Mouse (Mus musculus): ENCODE data around the gene Chrm3. TPM values are rescaled to one million over a fixed set of nuclear protein-coding genes. Genes with fewer than 3 reads are reported as not detected.

Chrm3 gene
- polyA plus RNA-seq, 1 experiment = not detected

DNA sequence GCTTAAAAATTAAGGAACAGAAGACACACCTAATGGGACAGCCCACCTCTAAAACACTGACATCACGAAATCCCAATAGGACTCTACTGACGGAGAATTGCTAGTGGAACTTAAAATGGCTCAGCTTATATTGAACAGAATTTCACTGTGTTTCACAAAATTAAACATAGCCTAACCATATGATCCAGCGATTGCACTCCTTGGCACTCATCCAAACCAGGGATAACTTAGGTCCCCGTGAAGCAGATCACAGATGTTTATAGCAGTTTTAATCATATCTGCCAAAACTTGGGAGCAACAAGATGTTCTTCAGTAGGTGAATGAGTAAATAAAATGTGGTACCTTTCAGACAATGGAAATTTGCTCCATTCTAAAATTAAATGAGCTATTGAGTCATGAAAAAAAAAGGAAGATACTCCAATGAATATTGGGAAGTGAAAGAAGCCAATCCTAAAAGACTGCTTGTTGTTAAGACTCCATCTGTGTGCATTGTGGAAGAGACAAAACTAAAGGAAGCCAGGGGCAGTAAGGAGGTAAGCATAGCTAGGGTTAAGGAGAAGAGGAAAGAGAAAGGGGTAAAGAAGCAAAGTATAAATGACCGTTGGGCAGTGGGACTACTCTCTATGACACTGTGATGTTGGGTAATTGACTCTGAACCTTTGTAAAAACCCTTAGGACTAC, 109.0 kb downstream of the Chrm3 start:
- no peak for TF ChIP-seq MYOG (IDR thresholded peaks at IDR 0.05; ENCODE audit: control insufficient read depth, extremely low read depth, insufficient read length)
- TF ChIP-seq CEBPB (IDR thresholded peaks at IDR 0.05; ENCODE audit: low read depth) = no peak
- no peak for TF ChIP-seq CTCF (IDR thresholded peaks at IDR 0.05; ENCODE audit: control insufficient read depth, insufficient read depth, insufficient read length)
- no peak for TF ChIP-seq MAX (IDR thresholded peaks at IDR 0.05)
- no peak for TF ChIP-seq MYOD1 (IDR thresholded peaks at IDR 0.05; ENCODE audit: control insufficient read depth, insufficient read length, low read depth)
- no peak for TF ChIP-seq USF1 (IDR thresholded peaks at IDR 0.05; ENCODE audit: low read depth)
- TF ChIP-seq FOSL1 (IDR thresholded peaks at IDR 0.05; ENCODE audit: insufficient read depth, low read length, poor library complexity, severe bottlenecking) = no peak
- Histone ChIP-seq H3K36me3 (ENCODE audit: control insufficient read depth, insufficient read depth) (no peaks in the 10 kb centered on the region), H3K79me2 (ENCODE audit: control insufficient read depth, insufficient read depth) (no peaks in the 10 kb centered on the region), H3K27me3 (ENCODE audit: control insufficient read depth, insufficient read depth, insufficient read length) (no peaks in the 10 kb centered on the region), H3K79me3 (ENCODE audit: low read depth) (no peaks in the 10 kb centered on the region), H3ac (ENCODE audit: control insufficient read depth, insufficient read length, low read depth) (no peak overlapping the region), H3K4me3 (ENCODE audit: insufficient read depth, poor library complexity, severe bottlenecking) (no peak overlapping the region)

DNA sequence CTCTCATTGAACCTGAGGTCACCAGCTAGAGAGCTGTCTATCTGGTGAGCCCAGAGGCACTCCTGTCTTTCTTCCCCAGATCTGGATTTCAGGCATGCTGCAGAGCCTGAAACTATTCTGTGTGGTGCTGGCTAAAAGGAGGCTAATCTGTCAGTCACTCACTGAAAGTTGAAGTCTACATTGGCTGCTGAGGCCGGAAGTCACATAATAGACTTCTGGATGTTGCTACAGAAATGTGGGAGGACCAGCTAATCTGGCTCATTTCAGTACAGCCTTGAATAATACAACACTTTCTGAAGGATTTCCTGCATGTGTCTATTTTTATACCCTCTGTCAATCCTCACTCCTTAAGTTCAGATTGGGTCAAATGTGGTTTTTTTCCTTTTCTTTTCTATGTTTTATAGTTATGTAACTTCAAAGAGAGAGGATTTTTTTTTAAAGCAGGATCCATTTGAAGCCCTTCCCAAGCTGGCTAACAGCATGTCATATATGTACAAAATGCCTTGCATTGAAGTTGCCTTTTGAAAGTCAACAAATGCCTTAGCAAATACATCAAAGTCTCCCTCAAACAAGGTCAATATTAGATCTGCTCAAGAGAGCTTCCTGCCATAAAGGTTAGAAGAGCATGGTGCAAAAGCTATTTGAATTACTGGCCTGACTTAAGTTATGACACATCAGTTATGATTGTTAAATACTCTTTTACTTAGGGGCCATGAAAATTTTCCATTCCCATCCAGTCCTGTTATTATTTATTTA, 116.2 kb downstream of the Chrm3 start:
- Histone ChIP-seq H3K36me3 (ENCODE audit: control insufficient read depth, insufficient read depth) (no peaks in the 10 kb centered on the region), H3K79me3 (ENCODE audit: low read depth) (no peaks in the 10 kb centered on the region), H3K79me2 (ENCODE audit: control insufficient read depth, insufficient read depth) (no peaks in the 10 kb centered on the region), H3K4me3 (ENCODE audit: insufficient read depth, poor library complexity, severe bottlenecking) (no peak overlapping the region), H3ac (ENCODE audit: control insufficient read depth, insufficient read length, low read depth) (no peak overlapping the region), H3K27me3 (ENCODE audit: control insufficient read depth, insufficient read depth, insufficient read length) (no peaks in the 10 kb centered on the region)
- TF ChIP-seq CTCF (IDR thresholded peaks at IDR 0.05; ENCODE audit: control insufficient read depth, insufficient read depth, insufficient read length) = no peak
- no peak for TF ChIP-seq CEBPB (IDR thresholded peaks at IDR 0.05; ENCODE audit: low read depth)
- no peak for TF ChIP-seq MAX (IDR thresholded peaks at IDR 0.05)
- TF ChIP-seq FOSL1 (IDR thresholded peaks at IDR 0.05; ENCODE audit: insufficient read depth, low read length, poor library complexity, severe bottlenecking) = no peak
- TF ChIP-seq MYOG (IDR thresholded peaks at IDR 0.05; ENCODE audit: control insufficient read depth, extremely low read depth, insufficient read length) = no peak
- TF ChIP-seq MYOD1 (IDR thresholded peaks at IDR 0.05; ENCODE audit: control insufficient read depth, insufficient read length, low read depth) = no peak
- no peak for TF ChIP-seq USF1 (IDR thresholded peaks at IDR 0.05; ENCODE audit: low read depth)

DNA sequence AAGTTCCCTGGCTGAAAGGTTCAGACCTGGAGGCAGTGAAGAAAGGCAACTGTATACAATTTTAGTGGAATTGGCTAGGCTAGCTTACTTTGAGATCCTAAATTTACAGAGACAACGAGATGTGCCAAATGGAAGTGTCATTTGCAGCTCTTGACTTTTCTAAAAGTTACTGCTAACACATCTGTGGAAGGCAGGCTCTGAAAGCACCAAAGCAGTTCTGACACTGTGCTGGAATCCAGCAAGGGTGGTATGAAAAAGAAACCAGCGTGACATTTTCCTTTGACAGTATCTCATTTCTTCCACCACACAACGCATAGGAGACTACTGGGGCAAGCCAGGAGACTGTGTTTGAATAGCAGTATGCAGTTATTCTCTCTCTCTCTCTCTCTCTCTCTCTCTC, 120.4 kb downstream of the Chrm3 start:
- H3K79me3 ChIP-seq (ENCODE audit: low read depth) = no peaks in the 10 kb centered on the region
- TF ChIP-seq CEBPB (IDR thresholded peaks at IDR 0.05; ENCODE audit: low read depth) = no peak
- no peak for TF ChIP-seq FOSL1 (IDR thresholded peaks at IDR 0.05; ENCODE audit: insufficient read depth, low read length, poor library complexity, severe bottlenecking)
- no peak for TF ChIP-seq CTCF (IDR thresholded peaks at IDR 0.05; ENCODE audit: control insufficient read depth, insufficient read depth, insufficient read length)
- no peak for TF ChIP-seq MYOG (IDR thresholded peaks at IDR 0.05; ENCODE audit: control insufficient read depth, extremely low read depth, insufficient read length)
- no peak for TF ChIP-seq USF1 (IDR thresholded peaks at IDR 0.05; ENCODE audit: low read depth)
- no peak for TF ChIP-seq MYOD1 (IDR thresholded peaks at IDR 0.05; ENCODE audit: control insufficient read depth, insufficient read length, low read depth)
- no peak for TF ChIP-seq MAX (IDR thresholded peaks at IDR 0.05)
- H3K27me3 ChIP-seq (ENCODE audit: control insufficient read depth, insufficient read depth, insufficient read length) = no peaks in the 10 kb centered on the region
- no peak overlapping the region for H3K4me3 ChIP-seq (ENCODE audit: insufficient read depth, poor library complexity, severe bottlenecking)
- H3K36me3 ChIP-seq (ENCODE audit: control insufficient read depth, insufficient read depth) = no peaks in the 10 kb centered on the region
- no peaks in the 10 kb centered on the region for H3K79me2 ChIP-seq (ENCODE audit: control insufficient read depth, insufficient read depth)
- H3ac ChIP-seq (ENCODE audit: control insufficient read depth, insufficient read length, low read depth) = no peak overlapping the region

DNA sequence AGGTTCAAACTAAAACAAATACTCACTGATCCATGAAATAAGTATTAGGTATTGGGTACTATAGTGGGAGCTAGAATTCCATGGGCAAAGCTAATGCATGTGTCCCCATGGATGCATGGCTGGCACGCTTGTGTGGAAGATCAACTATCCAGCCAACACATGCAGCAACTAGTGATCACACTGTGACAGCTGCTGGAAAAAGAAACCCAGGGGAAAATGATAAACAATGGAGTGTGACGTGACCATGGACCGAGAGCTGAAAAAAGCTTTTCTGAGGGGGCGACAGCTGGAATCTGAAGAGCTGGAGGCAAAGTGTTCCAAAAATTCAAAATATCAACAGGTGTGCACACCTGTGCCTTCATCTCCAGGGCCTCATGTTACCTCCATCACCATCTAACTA, 120.8 kb downstream of the Chrm3 start:
- TF ChIP-seq CEBPB (IDR thresholded peaks at IDR 0.05; ENCODE audit: low read depth) (no peak), CTCF (IDR thresholded peaks at IDR 0.05; ENCODE audit: control insufficient read depth, insufficient read depth, insufficient read length) (no peak), MYOD1 (IDR thresholded peaks at IDR 0.05; ENCODE audit: control insufficient read depth, insufficient read length, low read depth) (no peak), MYOG (IDR thresholded peaks at IDR 0.05; ENCODE audit: control insufficient read depth, extremely low read depth, insufficient read length) (no peak), MAX (IDR thresholded peaks at IDR 0.05) (no peak), FOSL1 (IDR thresholded peaks at IDR 0.05; ENCODE audit: insufficient read depth, low read length, poor library complexity, severe bottlenecking) (no peak), USF1 (IDR thresholded peaks at IDR 0.05; ENCODE audit: low read depth) (no peak)
- no peaks in the 10 kb centered on the region for H3K27me3 ChIP-seq (ENCODE audit: control insufficient read depth, insufficient read depth, insufficient read length)
- no peak overlapping the region for H3ac ChIP-seq (ENCODE audit: control insufficient read depth, insufficient read length, low read depth)
- no peaks in the 10 kb centered on the region for H3K79me2 ChIP-seq (ENCODE audit: control insufficient read depth, insufficient read depth)
- H3K36me3 ChIP-seq (ENCODE audit: control insufficient read depth, insufficient read depth) = no peaks in the 10 kb centered on the region
- H3K4me3 ChIP-seq (ENCODE audit: insufficient read depth, poor library complexity, severe bottlenecking) = no peak overlapping the region
- no peaks in the 10 kb centered on the region for H3K79me3 ChIP-seq (ENCODE audit: low read depth)

DNA sequence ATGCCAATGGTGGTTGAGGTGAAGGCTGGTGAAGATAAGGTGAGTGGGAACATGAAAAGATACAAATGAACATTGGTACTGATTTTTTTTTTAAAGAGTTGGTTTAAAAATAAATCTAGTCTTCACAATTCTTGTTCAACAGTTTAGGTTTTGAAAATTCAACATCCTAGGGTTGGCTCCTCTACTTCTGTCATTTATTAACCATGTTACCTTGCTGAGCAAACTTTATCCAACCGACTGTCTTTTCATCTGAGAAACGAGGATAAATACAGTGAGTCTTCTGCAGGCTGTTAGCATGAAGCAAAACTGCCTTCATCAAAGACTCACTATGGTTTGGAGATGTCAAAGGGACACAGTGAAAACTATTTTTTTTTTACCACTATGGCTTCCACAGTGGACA, 123.0 kb downstream of the Chrm3 start:
- no peaks in the 10 kb centered on the region for H3K79me2 ChIP-seq (ENCODE audit: control insufficient read depth, insufficient read depth)
- H3K36me3 ChIP-seq (ENCODE audit: control insufficient read depth, insufficient read depth) = no peaks in the 10 kb centered on the region
- TF ChIP-seq MYOG (IDR thresholded peaks at IDR 0.05; ENCODE audit: control insufficient read depth, extremely low read depth, insufficient read length) = no peak
- no peak for TF ChIP-seq CEBPB (IDR thresholded peaks at IDR 0.05; ENCODE audit: low read depth)
- no peak for TF ChIP-seq USF1 (IDR thresholded peaks at IDR 0.05; ENCODE audit: low read depth)
- no peak for TF ChIP-seq MYOD1 (IDR thresholded peaks at IDR 0.05; ENCODE audit: control insufficient read depth, insufficient read length, low read depth)
- no peak for TF ChIP-seq FOSL1 (IDR thresholded peaks at IDR 0.05; ENCODE audit: insufficient read depth, low read length, poor library complexity, severe bottlenecking)
- TF ChIP-seq CTCF (IDR thresholded peaks at IDR 0.05; ENCODE audit: control insufficient read depth, insufficient read depth, insufficient read length) = no peak
- TF ChIP-seq MAX (IDR thresholded peaks at IDR 0.05) = no peak
- no peak overlapping the region for H3ac ChIP-seq (ENCODE audit: control insufficient read depth, insufficient read length, low read depth)
- no peaks in the 10 kb centered on the region for H3K27me3 ChIP-seq (ENCODE audit: control insufficient read depth, insufficient read depth, insufficient read length)
- H3K79me3 ChIP-seq (ENCODE audit: low read depth) = no peaks in the 10 kb centered on the region
- H3K4me3 ChIP-seq (ENCODE audit: insufficient read depth, poor library complexity, severe bottlenecking) = no peak overlapping the region
